Mouse (Mus musculus) spleen, postnatal 10 days (tissue): ENCODE measurements around the gene Fxyd7.
A peak's percentile ranks its signal among the peaks of the same experiment; 100 is the strongest.

Source experiments
- DNase-seq, 2 experiments: peaks; one replicate each; pipeline ENCODE4 v3.0.0; 2021 to 2022; ENCODE audit warnings: low spot score in 2 of 2

Fxyd7 gene

GRCm38 (mm10) chr7:31007775-31008174, 43.5 kb downstream of the Fxyd7 start:
- DNase-seq: no peak

DNA sequence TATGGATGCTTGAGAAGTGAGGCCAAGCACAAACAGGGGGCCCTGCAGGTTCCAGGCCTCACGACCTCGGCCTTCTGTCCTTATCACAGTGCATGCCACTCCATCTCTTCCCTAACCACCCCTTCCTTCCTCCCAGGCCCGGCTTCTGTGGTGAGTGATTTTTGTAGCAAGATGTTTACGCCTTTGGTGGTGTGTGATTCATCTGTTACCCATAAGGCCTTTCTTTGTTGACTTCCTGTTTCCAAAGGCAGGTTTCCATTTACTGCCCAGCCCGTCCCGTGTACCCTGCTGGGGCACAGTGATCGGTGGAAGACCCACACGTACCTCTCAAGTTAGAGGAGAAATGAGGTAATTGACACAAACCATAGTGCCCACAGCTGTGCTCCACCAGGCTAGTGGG, 48.6 kb downstream of the Fxyd7 start:
- DNase-seq: peak; percentile 22 to 46

- DNase-seq: peak; percentile 43 to 65
These were observed 50.7 kb downstream of the Fxyd7 start for GRCm38 (mm10) chr7:31000505-31001020.

DNA sequence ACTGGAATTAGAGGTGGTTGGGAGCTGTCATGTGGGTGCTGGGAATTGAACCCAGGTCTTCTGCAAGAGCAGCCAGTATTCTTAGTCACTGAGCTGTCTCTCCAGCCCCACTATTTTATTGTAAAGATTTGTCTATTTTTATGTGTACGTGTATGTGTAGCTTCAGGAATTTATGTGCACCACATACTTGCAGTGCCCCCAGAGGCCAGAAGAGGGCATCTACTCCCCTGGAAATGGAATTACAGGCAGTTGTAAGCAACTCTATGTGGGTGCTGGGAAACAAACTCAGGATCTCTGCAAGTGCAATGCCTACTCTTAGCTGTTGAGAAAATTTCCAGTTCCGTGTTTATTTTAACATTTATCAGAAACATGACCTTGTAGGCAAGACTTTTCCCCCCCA, 54.8 kb downstream of the Fxyd7 start:
- DNase-seq: no peak

DNA sequence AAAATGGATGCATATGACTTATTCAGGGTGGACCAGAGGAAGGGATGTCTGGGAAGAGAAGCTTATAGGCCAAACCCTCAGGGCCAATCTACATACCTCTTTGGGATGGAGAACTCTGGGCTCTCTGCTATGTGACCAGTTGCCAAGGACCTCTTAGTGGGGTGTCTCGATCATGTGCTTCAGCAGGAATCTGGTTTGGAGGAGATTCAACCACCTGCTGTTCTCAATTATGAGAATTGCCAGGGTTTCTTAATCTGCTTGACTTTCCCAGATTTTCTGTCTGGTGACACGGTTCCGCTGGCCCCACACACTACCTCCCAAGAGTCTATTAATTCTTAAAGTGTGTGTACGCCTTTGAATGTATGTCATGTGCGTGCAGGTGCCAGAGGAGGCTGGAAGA, 57.3 kb downstream of the Fxyd7 start:
- no peak for DNase-seq
